Mouse (Mus musculus) gonadal fat pad, adult 2 months (tissue): ENCODE data around the gene Lhfpl2. TPM values are rescaled to one million over a fixed set of nuclear protein-coding genes. Genes with fewer than 3 reads are reported as not detected.

ENCODE experiments used
- DNase-seq: peaks from one replicate; pipeline ENCODE4 v3.0.0-alpha.2; 2012; ENCODE audit warnings: low read depth
- polyA plus RNA-seq: library from polyadenylated mRNA; depleted of rRNA; stranded (reverse); fragments of >200 nt; gene quantifications from 2 replicates; pipeline ENCODE4 v1.2.3, GENCODE M21; 2012

Lhfpl2 gene
- polyA plus RNA-seq, 1 experiment, result 77.0 TPM

- no peak for DNase-seq
These were observed 82.8 kb downstream of the Lhfpl2 start for GRCm38 (mm10) chr13:94140446-94140845.

GRCm38 (mm10) chr13:94143063-94143652 lies 85.6 kb downstream of the Lhfpl2 start:
- DNase-seq, result no peak

- no peak for DNase-seq
These were observed 86.9 kb downstream of the Lhfpl2 start for GRCm38 (mm10) chr13:94144451-94144850.

GRCm38 (mm10) chr13:94147257-94147656 lies 89.7 kb downstream of the Lhfpl2 start:
- no peak for DNase-seq

GRCm38 (mm10) chr13:94149006-94149405 lies 91.4 kb downstream of the Lhfpl2 start:
- no peak for DNase-seq

- no peak for DNase-seq
These were observed 92.2 kb downstream of the Lhfpl2 start for GRCm38 (mm10) chr13:94149781-94150180.

- DNase-seq, result no peak
These were observed 93.7 kb downstream of the Lhfpl2 start for GRCm38 (mm10) chr13:94151308-94151707.

- no peak for DNase-seq
These were observed 95.2 kb downstream of the Lhfpl2 start for GRCm38 (mm10) chr13:94152836-94153235.

- DNase-seq, result no peak
These were observed 96.1 kb downstream of the Lhfpl2 start for GRCm38 (mm10) chr13:94153658-94154057.

GRCm38 (mm10) chr13:94154512-94155296 lies 97.1 kb downstream of the Lhfpl2 start:
- no peak for DNase-seq

GRCm38 (mm10) chr13:94155657-94156429 lies 98.2 kb downstream of the Lhfpl2 start:
- DNase-seq, result no peak

- no peak for DNase-seq
These were observed 101.4 kb downstream of the Lhfpl2 start for GRCm38 (mm10) chr13:94158864-94159477.

- DNase-seq, result no peak
These were observed 102.1 kb downstream of the Lhfpl2 start for GRCm38 (mm10) chr13:94159478-94160220.

- no peak for DNase-seq
These were observed 106.9 kb downstream of the Lhfpl2 start for GRCm38 (mm10) chr13:94164501-94164900.

- DNase-seq, result no peak
These were observed 110.7 kb downstream of the Lhfpl2 start for GRCm38 (mm10) chr13:94168319-94168718.

GRCm38 (mm10) chr13:94169325-94169916 lies 111.8 kb downstream of the Lhfpl2 start:
- no peak for DNase-seq

GRCm38 (mm10) chr13:94171612-94172011 lies 114.0 kb downstream of the Lhfpl2 start:
- DNase-seq, result no peak

- no peak for DNase-seq
These were observed 115.1 kb downstream of the Lhfpl2 start for GRCm38 (mm10) chr13:94172533-94173310.

GRCm38 (mm10) chr13:94173633-94174576 lies 116.3 kb downstream of the Lhfpl2 start:
- DNase-seq, result no peak
